Mouse (Mus musculus): Measurements from ENCODE around the gene Qrich2. TPM values are rescaled to one million over a fixed set of nuclear protein-coding genes. Genes with fewer than 3 reads are reported as not detected.

Qrich2 gene
- 0.09 TPM in 1 of 2 replicates, not detected in the other for polyA plus RNA-seq (2014; fragmentation: Nextera tagmentation; extraction: Ambion mirVana)

DNA sequence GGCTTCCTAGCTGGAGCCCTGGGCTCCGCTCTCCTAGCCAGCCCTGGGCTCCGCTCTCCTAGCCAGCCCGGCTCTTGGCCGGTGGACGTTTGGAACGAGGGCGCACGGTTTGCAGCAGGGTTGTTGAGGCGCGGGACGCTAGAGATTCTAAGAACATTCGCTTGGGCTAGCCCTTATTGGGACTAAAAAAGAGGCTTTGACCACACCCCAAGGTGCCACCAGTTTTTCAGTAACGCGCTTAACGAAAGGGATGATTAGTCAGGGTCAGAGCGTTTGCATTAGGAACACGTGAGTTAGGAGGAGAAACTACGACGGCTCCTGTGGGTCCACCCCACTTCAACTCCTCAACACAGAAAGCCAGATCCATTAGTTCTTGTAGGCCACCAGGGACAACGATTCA is at the start of gene Qrich2:
Gene Qrich2, minus strand, starts transcription at position 101 of the 400 bp plus-strand sequence.
- H3K36me3 ChIP-seq (replicated peaks; ENCODE audit: control insufficient read depth, insufficient read depth) = peaks cover 22% of the 10 kb centered on the region
- ATAC-seq (ENCODE audit: low FRiP score) = no peak
- H3K27ac ChIP-seq = no peak within 1 kb of the TSS
- no peaks in the 10 kb centered on the region for H3K4me1 ChIP-seq (replicated peaks; ENCODE audit: control insufficient read depth, insufficient read depth, low read length)
- no peak within 1 kb of the TSS for H3K4me2 ChIP-seq (replicated peaks)
- 68% methylated on average over 20 of the region's 20 CpGs for WGBS
- no peaks in the 10 kb centered on the region for H3K9me3 ChIP-seq (ENCODE audit: control insufficient read depth, low read length)
- no peak within 1 kb of the TSS for H3K4me3 ChIP-seq (replicated peaks; ENCODE audit: low read length)
- no peak for DNase-seq (ENCODE audit: low spot score)
- no peak within 1 kb of the TSS for H3K9ac ChIP-seq
- H3K27me3 ChIP-seq (ENCODE audit: control insufficient read depth, insufficient read depth, low read length) = no peaks in the 10 kb centered on the region

DNA sequence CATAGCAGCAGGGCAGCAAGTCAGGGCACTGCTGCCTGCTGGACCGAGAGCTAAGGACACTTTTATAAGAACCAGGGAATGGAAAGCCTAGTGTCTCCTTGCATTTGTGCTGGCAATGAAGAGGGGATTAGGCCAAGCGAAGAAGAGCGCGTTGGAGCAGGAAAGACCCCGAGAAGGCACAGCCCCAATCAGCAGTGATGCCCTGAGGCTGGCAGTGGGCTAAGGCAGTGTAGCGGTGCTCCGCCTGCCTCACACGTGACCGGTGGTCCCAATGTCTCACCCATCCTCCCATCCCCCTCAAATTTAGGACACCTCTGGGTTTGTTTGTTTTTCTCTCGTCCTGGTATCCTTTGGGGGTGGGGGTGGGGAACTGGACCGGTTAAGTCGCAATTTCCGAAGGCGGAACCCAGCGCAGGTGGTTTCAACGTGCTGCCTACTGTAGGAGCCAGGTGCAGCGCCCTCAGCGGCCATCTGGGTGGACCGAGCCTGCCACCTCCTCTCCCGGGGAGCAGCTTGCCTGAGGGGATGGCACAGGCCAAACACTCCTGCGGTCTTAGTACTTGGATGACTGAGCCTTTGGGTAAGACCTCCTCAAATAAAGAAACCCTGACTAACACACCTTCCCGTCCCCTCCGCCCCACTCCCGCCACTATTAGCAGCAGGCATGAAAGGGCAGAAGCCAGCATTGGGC is 49.4 kb upstream of the Qrich2 start:
- Histone ChIP-seq H3K36me3 (replicated peaks; ENCODE audit: control insufficient read depth, insufficient read depth) (no peaks in the 10 kb centered on the region), H3K4me3 (replicated peaks; ENCODE audit: low read length) (0 out of 2 replicates have a peak overlapping the region, but pooled peaks have one; percentile 11), H3K27me3 (ENCODE audit: control insufficient read depth, insufficient read depth, low read length) (no peaks in the 10 kb centered on the region), H3K9ac (0 out of 2 replicates have a peak overlapping the region, but pooled peaks have one; percentile 39), H3K9me3 (ENCODE audit: control insufficient read depth, low read length) (no peaks in the 10 kb centered on the region), H3K4me1 (replicated peaks; ENCODE audit: control insufficient read depth, insufficient read depth, low read length) (no peaks in the 10 kb centered on the region), H3K27ac (no peak overlapping the region), H3K4me2 (replicated peaks) (peak overlapping the region; percentile 40)
- WGBS = 19% methylated on average over 24 of the region's 24 CpGs
- DNase-seq (ENCODE audit: low spot score) = no peak
- no peak for ATAC-seq (ENCODE audit: low FRiP score)

DNA sequence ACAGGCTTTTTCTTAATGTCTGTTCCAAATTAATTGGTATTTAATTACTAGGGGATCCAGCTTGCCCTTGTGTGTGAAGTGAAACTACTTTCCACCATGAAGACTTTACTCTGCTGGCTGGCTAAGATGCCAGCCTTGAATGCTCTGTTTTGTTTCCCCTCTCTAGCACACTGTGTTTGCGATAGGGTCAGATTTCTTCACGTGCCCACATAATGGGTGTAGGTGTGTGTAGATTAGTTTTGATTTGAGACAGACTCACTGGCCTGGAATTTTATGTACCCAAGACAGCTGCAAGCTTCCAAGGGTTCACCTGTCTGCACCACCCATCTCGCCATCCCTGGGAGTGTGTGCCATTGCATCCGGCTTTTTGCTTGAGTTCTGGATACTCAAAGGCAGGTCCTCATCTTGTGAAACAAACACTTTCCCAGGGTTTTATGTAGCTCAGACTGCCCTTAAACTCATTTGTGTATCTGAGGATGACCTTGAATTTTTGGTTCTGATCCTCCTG is 47.5 kb upstream of the Qrich2 start:
- Histone ChIP-seq H3K27ac (no peak overlapping the region), H3K27me3 (ENCODE audit: control insufficient read depth, insufficient read depth, low read length) (no peaks in the 10 kb centered on the region), H3K4me3 (replicated peaks; ENCODE audit: low read length) (no peak overlapping the region), H3K4me1 (replicated peaks; ENCODE audit: control insufficient read depth, insufficient read depth, low read length) (no peaks in the 10 kb centered on the region), H3K9ac (no peak overlapping the region), H3K9me3 (ENCODE audit: control insufficient read depth, low read length) (no peaks in the 10 kb centered on the region), H3K4me2 (replicated peaks) (no peak overlapping the region), H3K36me3 (replicated peaks; ENCODE audit: control insufficient read depth, insufficient read depth) (no peaks in the 10 kb centered on the region)
- ATAC-seq (ENCODE audit: low FRiP score) (no peak), DNase-seq (ENCODE audit: low spot score) (no peak)
- WGBS = 84% methylated on average over 4 of the region's 4 CpGs

DNA sequence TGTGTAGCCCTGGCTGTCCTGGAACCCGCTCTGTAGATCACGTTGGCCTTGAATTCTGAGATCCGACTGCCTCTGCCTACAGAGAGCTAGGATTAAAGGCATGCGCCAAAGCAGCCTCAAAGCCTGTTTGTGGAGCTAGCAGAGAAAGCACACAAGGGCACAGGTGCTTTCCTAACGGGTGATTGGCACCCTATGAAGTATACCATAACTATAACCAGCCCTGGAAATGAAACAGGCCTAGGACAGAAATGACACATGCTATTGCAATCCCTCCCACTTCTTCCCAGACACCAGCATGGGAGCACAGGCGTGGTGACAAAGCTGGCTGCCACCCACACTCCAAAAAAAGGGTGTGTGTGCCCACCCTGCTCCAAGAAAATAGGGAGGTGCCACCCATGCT is 46.9 kb upstream of the Qrich2 start:
- Histone ChIP-seq H3K9ac (no peak overlapping the region), H3K27me3 (ENCODE audit: control insufficient read depth, insufficient read depth, low read length) (no peaks in the 10 kb centered on the region), H3K9me3 (ENCODE audit: control insufficient read depth, low read length) (no peaks in the 10 kb centered on the region), H3K36me3 (replicated peaks; ENCODE audit: control insufficient read depth, insufficient read depth) (no peaks in the 10 kb centered on the region), H3K4me2 (replicated peaks) (no peak overlapping the region), H3K4me3 (replicated peaks; ENCODE audit: low read length) (no peak overlapping the region), H3K27ac (no peak overlapping the region), H3K4me1 (replicated peaks; ENCODE audit: control insufficient read depth, insufficient read depth, low read length) (no peaks in the 10 kb centered on the region)
- WGBS = 83% methylated on average over 6 of the region's 6 CpGs
- ATAC-seq (ENCODE audit: low FRiP score) (no peak), DNase-seq (ENCODE audit: low spot score) (no peak)

DNA sequence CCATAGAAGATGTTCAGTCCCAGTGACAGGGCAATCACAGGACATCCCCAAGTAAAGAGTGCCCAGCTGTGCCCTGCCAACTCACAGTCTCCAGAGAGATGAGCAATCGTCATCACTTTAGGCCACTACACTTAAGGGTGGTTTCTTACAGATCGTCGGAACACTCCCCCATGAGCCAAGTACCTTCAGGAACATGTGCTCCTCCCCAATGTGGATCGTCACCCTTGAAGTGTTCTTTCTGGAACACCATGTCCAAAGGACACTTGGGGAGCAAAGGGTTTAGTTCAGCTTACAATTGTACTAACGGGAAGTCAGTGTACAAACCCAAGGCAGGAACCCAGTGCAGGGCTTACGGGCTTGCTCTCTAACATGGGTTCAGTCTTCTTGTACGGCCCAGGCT is 46.1 kb upstream of the Qrich2 start:
- WGBS = 92% methylated on average over 7 of the region's 7 CpGs
- H3K27me3 ChIP-seq (ENCODE audit: control insufficient read depth, insufficient read depth, low read length) = no peaks in the 10 kb centered on the region
- DNase-seq (ENCODE audit: low spot score) (no peak), ATAC-seq (ENCODE audit: low FRiP score) (no peak)
- H3K9me3 ChIP-seq (ENCODE audit: control insufficient read depth, low read length) = no peaks in the 10 kb centered on the region
- no peak overlapping the region for H3K27ac ChIP-seq
- no peak overlapping the region for H3K4me2 ChIP-seq (replicated peaks)
- H3K4me1 ChIP-seq (replicated peaks; ENCODE audit: control insufficient read depth, insufficient read depth, low read length) = no peaks in the 10 kb centered on the region
- H3K36me3 ChIP-seq (replicated peaks; ENCODE audit: control insufficient read depth, insufficient read depth) = no peaks in the 10 kb centered on the region
- H3K9ac ChIP-seq = no peak overlapping the region
- no peak overlapping the region for H3K4me3 ChIP-seq (replicated peaks; ENCODE audit: low read length)

DNA sequence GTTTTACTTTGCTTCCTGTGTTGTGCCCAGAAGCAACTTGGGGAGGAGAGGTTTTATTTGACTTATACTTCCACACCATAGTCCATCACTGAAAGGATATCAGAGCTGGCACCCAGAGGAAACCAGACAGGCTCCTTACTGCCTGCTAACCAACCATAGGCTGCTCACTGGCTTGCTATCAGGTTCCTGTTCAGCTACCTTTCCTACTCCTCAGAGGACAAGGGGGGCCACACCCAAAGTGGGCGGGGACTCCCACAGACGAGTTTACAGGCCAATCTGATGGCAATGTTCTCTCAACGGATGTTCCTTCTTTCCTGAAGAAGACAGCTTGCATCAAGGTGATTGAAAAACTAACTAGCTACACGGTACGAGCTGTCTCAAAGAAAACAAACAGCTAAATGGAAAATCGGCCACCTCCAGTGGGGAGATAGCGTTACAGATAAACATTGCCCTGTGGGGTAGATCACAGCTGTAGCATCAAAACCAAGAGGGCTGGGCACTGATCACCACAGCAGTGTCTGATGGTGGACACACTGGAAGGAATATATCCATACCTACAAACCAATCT is 45.3 kb upstream of the Qrich2 start:
- DNase-seq (ENCODE audit: low spot score) (no peak), ATAC-seq (ENCODE audit: low FRiP score) (no peak)
- Histone ChIP-seq H3K4me2 (replicated peaks) (no peak overlapping the region), H3K9ac (no peak overlapping the region), H3K36me3 (replicated peaks; ENCODE audit: control insufficient read depth, insufficient read depth) (no peaks in the 10 kb centered on the region), H3K4me3 (replicated peaks; ENCODE audit: low read length) (no peak overlapping the region), H3K4me1 (replicated peaks; ENCODE audit: control insufficient read depth, insufficient read depth, low read length) (no peaks in the 10 kb centered on the region), H3K27ac (no peak overlapping the region), H3K27me3 (ENCODE audit: control insufficient read depth, insufficient read depth, low read length) (no peaks in the 10 kb centered on the region), H3K9me3 (ENCODE audit: control insufficient read depth, low read length) (no peaks in the 10 kb centered on the region)
- WGBS = 73% methylated on average over 7 of the region's 7 CpGs

DNA sequence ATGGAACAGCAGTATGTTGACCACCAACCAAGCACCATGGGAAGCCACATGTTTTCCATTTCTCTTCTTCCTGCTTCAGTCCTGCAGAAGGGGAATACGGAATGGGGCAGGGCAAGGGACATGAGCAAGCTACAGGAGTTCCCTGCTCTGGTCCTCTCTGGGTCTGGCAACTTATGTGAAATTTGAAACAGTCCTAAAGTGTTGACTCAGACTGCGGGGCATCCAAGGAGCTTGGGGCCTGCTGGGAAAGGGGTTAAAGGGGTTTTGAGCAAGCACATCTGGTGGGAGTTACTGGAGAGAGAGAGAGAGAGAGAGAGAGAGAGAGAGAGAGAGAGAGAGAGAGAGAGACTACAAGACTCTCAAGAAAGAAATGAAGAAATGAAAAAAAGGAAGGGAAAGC is 42.6 kb upstream of the Qrich2 start:
- Histone ChIP-seq H3K36me3 (replicated peaks; ENCODE audit: control insufficient read depth, insufficient read depth) (no peaks in the 10 kb centered on the region), H3K4me3 (replicated peaks; ENCODE audit: low read length) (no peak overlapping the region), H3K27me3 (ENCODE audit: control insufficient read depth, insufficient read depth, low read length) (no peaks in the 10 kb centered on the region), H3K27ac (no peak overlapping the region), H3K9ac (no peak overlapping the region), H3K4me1 (replicated peaks; ENCODE audit: control insufficient read depth, insufficient read depth, low read length) (no peaks in the 10 kb centered on the region), H3K4me2 (replicated peaks) (no peak overlapping the region), H3K9me3 (ENCODE audit: control insufficient read depth, low read length) (no peaks in the 10 kb centered on the region)
- WGBS = 76% methylated on average over 2 of the region's 2 CpGs
- no peak for DNase-seq (ENCODE audit: low spot score)
- no peak for ATAC-seq (ENCODE audit: low FRiP score)

DNA sequence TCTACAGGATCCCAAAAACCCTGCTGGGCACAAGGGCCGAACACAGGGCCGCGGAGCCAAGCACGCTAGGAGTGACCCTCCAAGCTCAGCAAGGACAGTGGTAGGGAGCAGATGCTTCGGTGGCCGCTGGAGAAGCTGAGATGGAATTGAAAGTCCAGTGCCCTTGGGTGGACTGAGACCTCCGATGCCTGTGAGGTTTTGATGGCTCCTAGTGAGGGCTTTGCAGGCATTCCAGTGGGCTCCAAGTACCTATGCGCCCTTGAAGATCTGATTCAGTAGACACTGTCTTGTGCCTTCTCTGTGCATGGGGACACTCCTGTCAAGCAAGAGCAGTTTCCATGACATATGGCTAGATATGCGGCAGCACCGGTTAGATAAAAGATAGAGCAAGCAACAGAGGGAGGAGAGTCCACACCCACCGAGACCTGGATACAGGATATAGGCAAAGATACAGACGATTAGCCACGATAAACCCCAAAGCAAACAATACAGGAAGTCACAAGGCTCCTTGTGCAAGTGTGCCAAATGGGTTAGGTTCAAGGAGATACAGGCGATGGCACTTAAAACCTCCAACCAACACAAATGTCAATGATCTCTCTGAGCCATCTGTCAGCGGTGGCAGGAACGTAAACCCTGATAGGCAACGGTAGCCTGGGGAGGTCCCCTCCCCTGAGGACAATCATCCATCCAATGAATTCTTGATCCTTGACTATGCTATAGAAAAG is 40.3 kb upstream of the Qrich2 start:
- WGBS = 84% methylated on average over 17 of the region's 17 CpGs
- ATAC-seq (ENCODE audit: low FRiP score) (no peak), DNase-seq (ENCODE audit: low spot score) (no peak)
- Histone ChIP-seq H3K27ac (no peak overlapping the region), H3K4me2 (replicated peaks) (no peak overlapping the region), H3K4me3 (replicated peaks; ENCODE audit: low read length) (no peak overlapping the region), H3K9ac (no peak overlapping the region), H3K4me1 (replicated peaks; ENCODE audit: control insufficient read depth, insufficient read depth, low read length) (no peaks in the 10 kb centered on the region), H3K27me3 (ENCODE audit: control insufficient read depth, insufficient read depth, low read length) (no peaks in the 10 kb centered on the region), H3K9me3 (ENCODE audit: control insufficient read depth, low read length) (no peaks in the 10 kb centered on the region), H3K36me3 (replicated peaks; ENCODE audit: control insufficient read depth, insufficient read depth) (no peaks in the 10 kb centered on the region)

DNA sequence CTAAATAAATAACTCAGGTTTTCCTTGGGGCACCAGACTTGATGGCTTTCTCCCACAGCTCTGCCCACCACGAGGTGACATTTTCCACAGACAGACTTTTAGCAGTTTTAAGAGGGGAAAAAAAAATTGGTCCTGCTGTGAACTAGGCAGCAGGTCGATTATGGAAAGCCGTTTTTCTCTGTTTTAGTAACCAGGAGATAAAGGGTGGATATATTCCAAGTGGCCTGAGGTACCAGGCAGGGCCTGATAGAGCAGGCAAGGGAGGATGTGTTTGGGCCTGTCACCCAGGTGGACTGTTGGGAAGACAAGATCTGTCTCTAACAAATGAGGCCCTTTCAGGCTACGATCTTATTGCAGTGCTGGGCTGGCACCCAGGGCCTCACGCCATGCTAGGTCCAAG is 39.5 kb upstream of the Qrich2 start:
- Histone ChIP-seq H3K27me3 (ENCODE audit: control insufficient read depth, insufficient read depth, low read length) (no peaks in the 10 kb centered on the region), H3K27ac (no peak overlapping the region), H3K4me1 (replicated peaks; ENCODE audit: control insufficient read depth, insufficient read depth, low read length) (no peaks in the 10 kb centered on the region), H3K9me3 (ENCODE audit: control insufficient read depth, low read length) (no peaks in the 10 kb centered on the region), H3K4me3 (replicated peaks; ENCODE audit: low read length) (no peak overlapping the region), H3K36me3 (replicated peaks; ENCODE audit: control insufficient read depth, insufficient read depth) (no peaks in the 10 kb centered on the region), H3K4me2 (replicated peaks) (no peak overlapping the region), H3K9ac (no peak overlapping the region)
- ATAC-seq (ENCODE audit: low FRiP score) = no peak
- DNase-seq (ENCODE audit: low spot score) = no peak
- WGBS = 80% methylated on average over 5 of the region's 5 CpGs

Measured in hindbrain, embryonic 14.5 days (tissue).